Mouse (Mus musculus): ENCODE measurements around the gene Gse1. TPM values are rescaled to one million over a fixed set of nuclear protein-coding genes. Genes with fewer than 3 reads are reported as not detected.

The Gse1 gene
- polyA plus RNA-seq, 1 experiment: 55.9 TPM

- no peak for TF ChIP-seq CTCF (IDR thresholded peaks at IDR 0.05; ENCODE audit: extremely low read depth, insufficient read length, insufficient replicate concordance, low read depth, low read length)
- no peak for TF ChIP-seq POLR2A (IDR thresholded peaks at IDR 0.05; ENCODE audit: low read depth, low read length)
- H3K27me3 ChIP-seq (ENCODE audit: control insufficient read depth, insufficient read depth, low read length): no peaks in the 10 kb centered on the region
- no peak overlapping the region for H3K4me3 ChIP-seq (ENCODE audit: low read depth, low read length)
- H3K36me3 ChIP-seq (ENCODE audit: control insufficient read depth, insufficient read depth, low read length): no peaks in the 10 kb centered on the region
- WGBS: 92% methylated on average over 6 of the region's 6 CpGs
- H3K27ac ChIP-seq (ENCODE audit: insufficient read depth, low read depth, low read length): no peak overlapping the region
- peaks cover 28% of the 10 kb centered on the region for H3K4me1 ChIP-seq (ENCODE audit: control insufficient read depth, insufficient read depth, insufficient read length, low read length)
Observed at GRCm38 (mm10) chr8:120413626-120413988, 185.4 kb downstream of the Gse1 start.

DNA sequence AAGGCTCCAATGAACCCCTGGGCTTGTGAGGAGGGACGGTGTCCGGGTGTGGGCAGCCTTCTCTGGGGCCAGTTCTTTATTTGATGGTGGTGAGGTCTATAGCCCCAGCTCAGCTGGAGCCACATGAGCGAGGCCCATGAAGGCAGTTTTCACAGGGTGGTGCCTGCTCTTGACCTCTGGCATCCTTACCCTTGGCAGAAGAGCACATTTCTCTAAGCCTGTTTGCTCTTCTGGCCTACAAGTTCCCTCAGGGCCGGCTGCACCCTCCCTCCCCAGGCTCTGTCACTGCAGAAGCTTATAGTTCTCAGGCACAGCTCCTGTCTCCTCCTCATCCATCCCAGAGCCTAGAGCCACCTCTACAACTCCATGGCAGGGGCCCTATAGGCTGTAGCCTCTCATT, 186.0 kb downstream of the Gse1 start:
- Histone ChIP-seq H3K27me3 (ENCODE audit: control insufficient read depth, insufficient read depth, low read length) (no peaks in the 10 kb centered on the region), H3K27ac (ENCODE audit: insufficient read depth, low read depth, low read length) (no peak overlapping the region), H3K4me1 (ENCODE audit: control insufficient read depth, insufficient read depth, insufficient read length, low read length) (peaks cover 24% of the 10 kb centered on the region), H3K4me3 (ENCODE audit: low read depth, low read length) (no peak overlapping the region), H3K36me3 (ENCODE audit: control insufficient read depth, insufficient read depth, low read length) (no peaks in the 10 kb centered on the region)
- 80% methylated on average over 4 of the region's 4 CpGs for WGBS
- no peak for TF ChIP-seq POLR2A (IDR thresholded peaks at IDR 0.05; ENCODE audit: low read depth, low read length)
- TF ChIP-seq CTCF (IDR thresholded peaks at IDR 0.05; ENCODE audit: extremely low read depth, insufficient read length, insufficient replicate concordance, low read depth, low read length): no peak

- Histone ChIP-seq H3K4me3 (ENCODE audit: low read depth, low read length) (no peak overlapping the region), H3K27me3 (ENCODE audit: control insufficient read depth, insufficient read depth, low read length) (no peaks in the 10 kb centered on the region), H3K36me3 (ENCODE audit: control insufficient read depth, insufficient read depth, low read length) (no peaks in the 10 kb centered on the region), H3K4me1 (ENCODE audit: control insufficient read depth, insufficient read depth, insufficient read length, low read length) (peaks cover 18% of the 10 kb centered on the region), H3K27ac (ENCODE audit: insufficient read depth, low read depth, low read length) (no peak overlapping the region)
- TF ChIP-seq POLR2A (IDR thresholded peaks at IDR 0.05; ENCODE audit: low read depth, low read length) (no peak), CTCF (IDR thresholded peaks at IDR 0.05; ENCODE audit: extremely low read depth, insufficient read length, insufficient replicate concordance, low read depth, low read length) (no peak)
- 90% methylated on average over 11 of the region's 11 CpGs for WGBS
Observed at GRCm38 (mm10) chr8:120415474-120415873, 187.2 kb downstream of the Gse1 start.

- Histone ChIP-seq H3K27ac (ENCODE audit: insufficient read depth, low read depth, low read length) (peak overlapping the region; percentile 53), H3K36me3 (ENCODE audit: control insufficient read depth, insufficient read depth, low read length) (no peaks in the 10 kb centered on the region), H3K27me3 (ENCODE audit: control insufficient read depth, insufficient read depth, low read length) (no peaks in the 10 kb centered on the region), H3K4me1 (ENCODE audit: control insufficient read depth, insufficient read depth, insufficient read length, low read length) (peaks cover 22% of the 10 kb centered on the region), H3K4me3 (ENCODE audit: low read depth, low read length) (peak overlapping the region; percentile 22; the same call in 1 of the 2 replicates)
- 19% methylated on average over 8 of the region's 8 CpGs for WGBS
- TF ChIP-seq CTCF (IDR thresholded peaks at IDR 0.05; ENCODE audit: extremely low read depth, insufficient read length, insufficient replicate concordance, low read depth, low read length): no peak
- TF ChIP-seq POLR2A (IDR thresholded peaks at IDR 0.05; ENCODE audit: low read depth, low read length): no peak
Observed at GRCm38 (mm10) chr8:120416173-120416521, 187.9 kb downstream of the Gse1 start.

GRCm38 (mm10) chr8:120416522-120417394, 188.5 kb downstream of the Gse1 start:
- TF ChIP-seq POLR2A (IDR thresholded peaks at IDR 0.05; ENCODE audit: low read depth, low read length) (no peak; the same call in 1 of the 2 replicates), CTCF (IDR thresholded peaks at IDR 0.05; ENCODE audit: extremely low read depth, insufficient read length, insufficient replicate concordance, low read depth, low read length) (peak; percentile 22; the same call in 1 of the 2 replicates)
- H3K27ac ChIP-seq (ENCODE audit: insufficient read depth, low read depth, low read length): peak overlapping the region; percentile 53
- no peaks in the 10 kb centered on the region for H3K36me3 ChIP-seq (ENCODE audit: control insufficient read depth, insufficient read depth, low read length)
- H3K4me3 ChIP-seq (ENCODE audit: low read depth, low read length): peak overlapping the region; percentile 22
- H3K4me1 ChIP-seq (ENCODE audit: control insufficient read depth, insufficient read depth, insufficient read length, low read length): peaks cover 27% of the 10 kb centered on the region
- 5% methylated on average over 33 of the region's 33 CpGs for WGBS
- no peaks in the 10 kb centered on the region for H3K27me3 ChIP-seq (ENCODE audit: control insufficient read depth, insufficient read depth, low read length)

DNA sequence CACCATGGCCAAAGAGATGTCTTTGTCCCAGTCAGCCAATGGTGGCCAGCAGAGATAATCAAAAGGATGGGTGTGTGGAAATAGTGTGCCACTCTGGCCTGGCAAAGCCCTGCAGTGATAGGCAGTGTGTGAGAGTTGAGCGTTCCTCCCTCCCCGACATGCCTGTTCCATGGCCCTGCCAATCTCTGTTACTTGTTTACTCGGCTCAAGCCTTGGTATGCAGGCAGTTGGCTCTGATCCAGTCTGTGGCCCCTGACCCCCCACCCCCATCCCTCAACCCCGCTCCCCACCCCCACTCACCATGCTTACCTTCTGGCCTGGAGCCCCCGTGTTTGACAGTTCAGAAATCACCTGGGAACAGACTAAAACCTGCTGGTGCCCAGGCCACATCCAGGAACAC, 189.9 kb downstream of the Gse1 start:
- TF ChIP-seq CTCF (IDR thresholded peaks at IDR 0.05; ENCODE audit: extremely low read depth, insufficient read length, insufficient replicate concordance, low read depth, low read length) (no peak), POLR2A (IDR thresholded peaks at IDR 0.05; ENCODE audit: low read depth, low read length) (no peak)
- Histone ChIP-seq H3K36me3 (ENCODE audit: control insufficient read depth, insufficient read depth, low read length) (no peaks in the 10 kb centered on the region), H3K27ac (ENCODE audit: insufficient read depth, low read depth, low read length) (no peak overlapping the region), H3K4me3 (ENCODE audit: low read depth, low read length) (no peak overlapping the region), H3K4me1 (ENCODE audit: control insufficient read depth, insufficient read depth, insufficient read length, low read length) (peaks cover 30% of the 10 kb centered on the region), H3K27me3 (ENCODE audit: control insufficient read depth, insufficient read depth, low read length) (no peaks in the 10 kb centered on the region)
- 77% methylated on average over 5 of the region's 5 CpGs for WGBS

GRCm38 (mm10) chr8:120419675-120420074, 191.4 kb downstream of the Gse1 start:
- Histone ChIP-seq H3K4me1 (ENCODE audit: control insufficient read depth, insufficient read depth, insufficient read length, low read length) (peaks cover 30% of the 10 kb centered on the region), H3K27me3 (ENCODE audit: control insufficient read depth, insufficient read depth, low read length) (no peaks in the 10 kb centered on the region), H3K36me3 (ENCODE audit: control insufficient read depth, insufficient read depth, low read length) (no peaks in the 10 kb centered on the region), H3K4me3 (ENCODE audit: low read depth, low read length) (no peak overlapping the region), H3K27ac (ENCODE audit: insufficient read depth, low read depth, low read length) (no peak overlapping the region)
- 90% methylated on average over 9 of the region's 9 CpGs for WGBS
- no peak for TF ChIP-seq POLR2A (IDR thresholded peaks at IDR 0.05; ENCODE audit: low read depth, low read length)
- TF ChIP-seq CTCF (IDR thresholded peaks at IDR 0.05; ENCODE audit: extremely low read depth, insufficient read length, insufficient replicate concordance, low read depth, low read length): no peak
